Mouse (Mus musculus) intestine, embryonic 15.5 days (tissue): ENCODE measurements around the gene Sh2b3. TPM values are rescaled to one million over a fixed set of nuclear protein-coding genes. Genes with fewer than 3 reads are reported as not detected.

Experiments
- ATAC-seq: fragments of 200-750 bp; cut with Nextera tagmentation; 2 replicates; pipeline ENCODE4 v1.8.0; 2017; ENCODE audit warnings: moderate TSS enrichment, moderate library complexity
- H3K27ac ChIP-seq: fragments of 300-500 bp; sonication (generic); 2 replicates; pipeline ENCODE4 v1.5.1; 2015; ENCODE audit warnings: mild to moderate bottlenecking, inconsistent platforms
- H3K27me3 ChIP-seq: fragments of 300-500 bp; sonication (generic); replicated peaks from 2 replicates; pipeline ENCODE4 v1.6.1; 2015; ENCODE audit warnings: inconsistent platforms
- H3K36me3 ChIP-seq: fragments of 300-500 bp; sonication (generic); 2 replicates; pipeline ENCODE4 v1.6.1; 2015; ENCODE audit warnings: inconsistent platforms
- H3K4me1 ChIP-seq: fragments of 300-500 bp; sonication (generic); replicated peaks from 2 replicates; pipeline ENCODE4 v1.6.1; 2015; ENCODE audit warnings: inconsistent platforms
- H3K4me2 ChIP-seq: fragments of 300-500 bp; sonication (generic); replicated peaks from 2 replicates; pipeline ENCODE4 v1.6.1; 2015; ENCODE audit warnings: mild to moderate bottlenecking, inconsistent platforms
- H3K4me3 ChIP-seq: fragments of 300-500 bp; sonication (generic); replicated peaks from 2 replicates; pipeline ENCODE4 v1.5.1; 2015; ENCODE audit warnings: inconsistent platforms
- H3K9ac ChIP-seq: fragments of 300-500 bp; sonication (generic); 2 replicates; pipeline ENCODE4 v1.6.1; 2015; ENCODE audit warnings: inconsistent platforms
- H3K9me3 ChIP-seq: fragments of 300-500 bp; sonication (generic); 2 replicates; pipeline ENCODE4 v1.6.1; 2016; ENCODE audit warnings: inconsistent platforms
- WGBS: fragments of 180-500 bp; shearing (Covaris S2); methylation state at CpG from one replicate; pipeline ENCODE4 v1.1.7; 2015; 5-methylcytosine and 5-hydroxymethylcytosine counted together
- polyA plus RNA-seq: library from polyadenylated mRNA; unstranded; fragments of >200 nt; fragmentation: Nextera tagmentation; extraction: Ambion mirVana; gene quantifications from 2 replicates; pipeline ENCODE4 v1.2.1, GENCODE M21; 2015

Gene Sh2b3
- polyA plus RNA-seq, 1 experiment from 2014 or later: 13.1 TPM

DNA sequence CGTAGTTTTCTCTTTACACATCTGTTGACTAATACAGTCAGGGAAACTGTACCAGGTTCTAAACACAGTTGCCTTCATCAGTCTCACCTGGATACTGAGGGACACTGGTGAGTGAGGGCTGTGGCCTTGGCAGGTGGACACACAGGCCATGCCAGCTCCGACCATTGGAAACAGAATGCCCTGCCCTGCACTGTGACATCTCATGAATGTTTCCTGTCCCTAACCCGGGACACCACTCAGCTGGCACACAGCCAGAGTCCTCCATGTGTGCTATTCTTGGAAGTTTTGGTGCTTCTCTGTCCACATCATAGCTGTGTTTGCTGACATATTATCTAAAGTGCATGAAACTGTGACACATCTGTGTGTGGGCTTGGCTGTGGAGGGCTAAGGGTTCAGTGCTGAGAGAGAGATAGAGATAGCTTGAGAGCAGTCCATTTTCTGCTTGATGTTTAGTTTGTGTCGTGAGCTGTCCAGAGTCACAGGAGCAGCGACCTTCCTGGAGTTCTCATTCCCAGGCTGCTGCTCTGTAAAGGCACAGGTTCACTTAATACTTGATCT lies 27.7 kb downstream of the Sh2b3 start:
- 61% methylated on average over 5 of the region's 5 CpGs for WGBS
- Histone ChIP-seq H3K27me3 (no peaks in the 10 kb centered on the region), H3K27ac (no peak overlapping the region), H3K9me3 (no peaks in the 10 kb centered on the region), H3K4me1 (no peaks in the 10 kb centered on the region), H3K9ac (no peak overlapping the region), H3K36me3 (peaks cover 16% of the 10 kb centered on the region), H3K4me2 (no peak overlapping the region), H3K4me3 (no peak overlapping the region)
- no peak for ATAC-seq

DNA sequence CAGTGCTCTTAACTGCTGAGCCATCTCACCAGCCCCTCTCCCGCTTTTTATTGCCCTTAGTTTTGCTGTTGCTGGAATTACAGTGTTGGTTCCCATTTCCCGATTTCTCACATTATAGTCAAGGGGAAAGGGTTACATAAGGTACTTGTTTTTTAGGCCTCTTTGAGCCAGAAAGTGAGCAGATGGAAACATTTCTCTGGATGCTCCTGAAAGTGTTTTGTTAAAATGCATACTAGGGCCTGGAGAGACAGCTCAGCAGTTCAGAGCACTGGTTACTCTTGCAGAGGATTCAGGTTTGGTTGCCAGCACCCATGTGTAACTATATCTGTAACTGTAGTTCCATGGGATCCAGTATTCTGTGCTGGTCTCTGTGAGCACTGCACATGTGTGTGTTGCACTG lies 29.2 kb downstream of the Sh2b3 start:
- H3K4me3 ChIP-seq: no peak overlapping the region
- H3K4me2 ChIP-seq: no peak overlapping the region
- H3K27me3 ChIP-seq: no peaks in the 10 kb centered on the region
- H3K36me3 ChIP-seq: peaks cover 15% of the 10 kb centered on the region
- H3K27ac ChIP-seq: no peak overlapping the region
- no peaks in the 10 kb centered on the region for H3K4me1 ChIP-seq
- H3K9me3 ChIP-seq: no peaks in the 10 kb centered on the region
- WGBS: 87% methylated on average over 2 of the region's 2 CpGs
- H3K9ac ChIP-seq: no peak overlapping the region
- ATAC-seq: no peak

DNA sequence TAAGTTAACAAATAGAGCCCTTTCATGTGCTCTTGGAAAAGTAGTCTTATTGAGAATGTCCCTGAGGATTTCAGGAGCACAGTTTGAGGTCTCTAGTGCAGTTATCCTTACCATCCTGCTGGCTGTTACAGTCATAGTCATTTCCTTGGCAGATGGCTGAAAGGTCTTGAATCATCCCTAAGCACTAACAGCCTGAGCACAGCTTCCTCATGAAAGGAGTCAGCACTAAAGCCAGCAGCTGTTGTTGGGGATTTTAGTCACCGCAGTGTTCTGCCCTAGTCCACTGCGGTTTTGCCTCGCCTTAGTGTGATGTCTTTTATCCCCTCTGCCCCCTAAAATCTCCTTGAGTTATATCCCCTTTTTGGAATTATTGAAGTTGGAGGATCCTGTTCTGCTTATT lies 30.3 kb downstream of the Sh2b3 start:
- Histone ChIP-seq H3K9ac (no peak overlapping the region), H3K27me3 (no peaks in the 10 kb centered on the region), H3K4me3 (no peak overlapping the region), H3K9me3 (no peaks in the 10 kb centered on the region), H3K36me3 (peaks cover 15% of the 10 kb centered on the region), H3K27ac (no peak overlapping the region), H3K4me1 (no peaks in the 10 kb centered on the region), H3K4me2 (no peak overlapping the region)
- no peak for ATAC-seq
- WGBS: 50% methylated on average over 3 of the region's 3 CpGs

DNA sequence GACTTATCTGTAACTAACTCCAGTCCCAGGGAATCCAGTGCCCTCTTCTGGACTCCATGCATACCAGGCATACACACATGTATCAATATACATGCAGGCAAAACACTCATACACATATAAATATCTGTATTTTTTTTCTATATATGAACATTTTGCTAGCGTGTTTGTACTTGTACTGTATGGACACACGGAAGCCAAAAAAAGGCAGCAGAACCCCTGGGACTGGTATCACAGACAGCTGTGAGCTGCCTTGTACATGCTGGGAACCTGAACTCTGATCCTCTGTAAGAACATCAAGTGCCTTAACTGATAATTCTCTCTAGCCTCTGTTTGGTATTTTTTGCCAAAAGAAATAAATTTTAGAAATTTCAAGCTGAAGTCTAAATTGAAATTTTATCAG lies 39.0 kb downstream of the Sh2b3 start:
- H3K4me2 ChIP-seq: no peak overlapping the region
- no peak overlapping the region for H3K4me3 ChIP-seq
- no peaks in the 10 kb centered on the region for H3K9me3 ChIP-seq
- H3K9ac ChIP-seq: no peak overlapping the region
- 98% methylated on average over 2 of the region's 2 CpGs for WGBS
- H3K4me1 ChIP-seq: no peaks in the 10 kb centered on the region
- H3K27me3 ChIP-seq: no peaks in the 10 kb centered on the region
- peaks cover 53% of the 10 kb centered on the region for H3K36me3 ChIP-seq
- H3K27ac ChIP-seq: no peak overlapping the region
- no peak for ATAC-seq

DNA sequence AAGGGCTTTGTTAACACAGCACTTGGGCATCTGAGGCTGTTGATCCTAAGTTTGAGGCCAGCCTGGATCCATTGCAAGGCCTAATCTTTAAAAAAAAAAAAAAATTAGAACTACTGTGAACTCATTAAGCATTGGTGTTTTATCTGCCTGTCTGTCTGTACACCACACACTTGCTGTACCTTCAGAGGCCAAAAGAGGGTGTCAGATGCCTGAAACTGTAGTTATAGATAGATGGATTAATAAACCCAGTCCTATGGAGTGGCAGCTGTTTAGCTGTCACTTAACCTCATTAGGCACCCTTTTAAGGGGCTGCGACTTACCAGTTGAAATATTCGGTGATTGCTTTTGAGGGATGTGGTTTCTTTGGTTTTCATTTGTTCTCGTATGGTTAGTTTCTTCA lies 41.6 kb downstream of the Sh2b3 start:
- Histone ChIP-seq H3K4me2 (no peak overlapping the region), H3K9me3 (no peaks in the 10 kb centered on the region), H3K27ac (no peak overlapping the region), H3K4me1 (no peaks in the 10 kb centered on the region), H3K4me3 (no peak overlapping the region), H3K9ac (no peak overlapping the region), H3K27me3 (no peaks in the 10 kb centered on the region), H3K36me3 (peaks cover 45% of the 10 kb centered on the region)
- ATAC-seq: no peak
- 81% methylated on average over 3 of the region's 3 CpGs for WGBS

DNA sequence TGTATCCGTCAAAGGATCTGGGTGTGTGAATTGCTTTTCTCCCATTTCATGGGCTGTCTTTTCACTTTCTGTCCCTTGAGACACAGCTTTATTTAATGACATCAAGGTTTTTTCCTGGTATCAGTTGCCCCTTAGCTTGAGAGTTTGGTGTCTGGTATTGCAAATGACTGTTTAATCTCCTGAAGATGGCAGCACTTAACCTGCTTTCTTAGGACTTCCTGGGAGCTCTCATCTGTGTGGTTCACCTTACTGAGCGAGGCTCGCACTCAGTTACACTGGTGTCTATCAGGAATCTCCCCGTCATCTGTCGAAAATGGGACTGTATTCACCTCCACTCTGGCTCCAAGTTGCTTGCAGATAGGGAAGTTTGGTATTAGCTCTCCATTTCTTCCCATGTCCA lies 46.4 kb downstream of the Sh2b3 start:
- ATAC-seq: no peak
- H3K4me1 ChIP-seq: no peaks in the 10 kb centered on the region
- H3K4me3 ChIP-seq: no peak overlapping the region
- no peak overlapping the region for H3K9ac ChIP-seq
- H3K36me3 ChIP-seq: peaks cover 27% of the 10 kb centered on the region
- H3K4me2 ChIP-seq: no peak overlapping the region
- H3K27ac ChIP-seq: no peak overlapping the region
- no peaks in the 10 kb centered on the region for H3K27me3 ChIP-seq
- WGBS: 91% methylated on average over 5 of the region's 5 CpGs
- H3K9me3 ChIP-seq: no peaks in the 10 kb centered on the region

DNA sequence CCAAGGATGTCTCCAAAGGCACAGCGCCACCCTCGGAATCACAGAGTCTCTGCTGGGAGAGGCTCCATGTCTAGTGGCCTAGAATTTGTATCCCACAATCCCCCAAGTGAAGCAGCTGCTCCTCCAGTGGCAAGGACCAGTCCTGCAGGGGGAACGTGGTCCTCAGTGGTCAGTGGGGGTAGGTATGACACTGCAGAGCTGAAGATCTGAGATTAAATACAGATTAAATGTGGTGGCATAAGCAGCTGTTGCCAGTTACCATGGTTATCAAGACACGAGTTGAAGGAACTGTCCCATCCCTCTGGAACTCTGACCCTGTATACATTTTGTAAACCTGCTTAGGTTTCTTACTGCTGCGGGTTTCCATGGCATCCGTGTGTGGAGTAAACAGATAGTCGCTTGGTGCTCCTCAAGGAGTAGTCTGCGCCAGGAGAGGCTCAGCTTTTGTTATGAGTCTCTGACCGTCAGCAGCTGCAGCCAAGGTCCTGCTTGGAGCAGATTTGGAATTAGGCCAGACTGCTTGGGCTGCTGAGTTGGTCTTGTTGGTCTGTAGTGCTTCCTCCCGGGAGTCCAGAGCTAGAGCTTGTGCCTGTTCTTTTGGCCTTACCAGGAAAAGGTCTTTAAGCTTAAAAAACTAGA lies 53.5 kb downstream of the Sh2b3 start:
- no peak overlapping the region for H3K4me2 ChIP-seq
- peak; percentile 63 for ATAC-seq
- no peak overlapping the region for H3K9ac ChIP-seq
- no peaks in the 10 kb centered on the region for H3K9me3 ChIP-seq
- peak overlapping the region; percentile 18; the same call in 1 of the 2 replicates for H3K27ac ChIP-seq
- H3K36me3 ChIP-seq: peaks cover 18% of the 10 kb centered on the region
- H3K4me1 ChIP-seq: no peaks in the 10 kb centered on the region
- H3K4me3 ChIP-seq: no peak overlapping the region
- 47% methylated on average over 10 of the region's 10 CpGs for WGBS
- H3K27me3 ChIP-seq: no peaks in the 10 kb centered on the region

DNA sequence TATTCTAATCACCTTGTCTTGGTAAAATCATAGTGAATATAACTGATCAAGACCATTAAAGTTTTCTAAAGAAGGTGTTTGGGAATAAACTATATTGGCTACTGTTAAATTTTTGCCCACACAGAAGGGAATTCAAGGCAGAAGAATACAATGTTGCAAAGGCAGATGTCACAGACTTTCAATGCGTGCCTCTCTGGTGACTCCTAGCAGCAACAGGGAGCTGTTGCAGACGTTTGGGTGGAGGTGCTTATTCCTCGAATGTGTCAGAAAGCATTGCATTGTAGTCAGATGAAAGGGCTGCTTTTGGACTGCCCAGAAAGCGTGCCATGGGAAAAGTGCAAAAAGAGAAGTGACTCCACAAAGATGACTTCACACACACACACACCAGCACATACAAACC lies 55.0 kb downstream of the Sh2b3 start:
- Histone ChIP-seq H3K9me3 (no peaks in the 10 kb centered on the region), H3K9ac (no peak overlapping the region), H3K4me3 (no peak overlapping the region), H3K36me3 (peaks cover 25% of the 10 kb centered on the region), H3K4me2 (no peak overlapping the region), H3K27ac (no peak overlapping the region), H3K4me1 (no peaks in the 10 kb centered on the region), H3K27me3 (no peaks in the 10 kb centered on the region)
- 62% methylated on average over 4 of the region's 4 CpGs for WGBS
- no peak for ATAC-seq

DNA sequence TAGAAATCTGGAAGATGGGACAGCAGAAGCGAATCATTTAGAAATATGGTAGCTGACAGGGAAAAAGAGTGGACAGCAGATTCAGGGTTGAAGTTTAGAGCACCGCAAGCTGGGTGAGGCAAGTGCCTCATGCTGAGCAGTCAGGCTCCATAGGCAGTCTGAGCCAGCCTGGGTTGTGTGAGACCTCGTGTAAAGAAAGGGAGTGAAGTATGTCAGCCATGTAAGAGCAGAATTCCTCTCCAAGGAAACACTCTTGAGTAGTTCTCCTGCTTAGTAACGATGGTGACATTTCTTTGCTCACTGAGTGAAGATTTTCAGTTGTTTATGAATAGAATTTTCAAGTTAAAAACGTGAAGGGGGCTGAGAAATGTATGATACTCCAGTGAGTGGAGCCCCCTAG lies 57.3 kb downstream of the Sh2b3 start:
- H3K9ac ChIP-seq: no peak overlapping the region
- no peak overlapping the region for H3K4me3 ChIP-seq
- no peak overlapping the region for H3K4me2 ChIP-seq
- ATAC-seq: no peak
- 81% methylated on average over 5 of the region's 5 CpGs for WGBS
- no peaks in the 10 kb centered on the region for H3K4me1 ChIP-seq
- no peaks in the 10 kb centered on the region for H3K9me3 ChIP-seq
- no peaks in the 10 kb centered on the region for H3K27me3 ChIP-seq
- no peak overlapping the region for H3K27ac ChIP-seq
- H3K36me3 ChIP-seq: peaks cover 24% of the 10 kb centered on the region

DNA sequence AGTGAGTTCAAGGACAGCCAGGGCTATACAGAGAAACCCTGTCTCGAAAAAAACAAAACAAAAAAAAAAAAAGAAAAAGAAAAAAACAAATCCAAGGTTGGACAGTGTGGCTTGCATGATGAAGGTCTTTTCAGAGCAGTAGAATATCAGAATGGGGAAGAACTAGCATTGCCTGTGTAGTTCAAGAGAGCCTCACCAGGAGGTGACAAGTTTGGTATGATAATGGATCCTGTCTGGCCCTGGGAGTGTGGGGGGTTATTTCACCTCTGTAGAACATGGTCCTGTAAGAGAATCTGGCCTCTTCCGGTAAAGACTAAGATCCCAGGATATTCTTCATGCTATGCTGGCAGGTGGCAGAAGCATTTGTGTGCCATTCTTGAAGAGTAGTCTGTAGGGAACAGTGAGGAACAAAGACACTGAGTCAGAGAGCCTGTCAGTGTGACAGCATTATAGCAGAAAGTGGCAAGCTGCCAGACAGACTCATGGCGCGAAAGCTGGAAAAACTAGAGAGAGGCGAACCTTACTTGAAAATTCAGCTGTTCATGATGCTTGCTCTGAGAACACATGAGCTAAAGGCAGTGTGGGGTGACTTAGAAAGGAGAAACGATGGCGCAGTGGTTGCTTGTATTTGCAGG lies 58.8 kb downstream of the Sh2b3 start:
- peaks cover 24% of the 10 kb centered on the region for H3K36me3 ChIP-seq
- H3K4me2 ChIP-seq: no peak overlapping the region
- 84% methylated on average over 7 of the region's 7 CpGs for WGBS
- no peaks in the 10 kb centered on the region for H3K9me3 ChIP-seq
- H3K27me3 ChIP-seq: no peaks in the 10 kb centered on the region
- H3K27ac ChIP-seq: no peak overlapping the region
- H3K4me1 ChIP-seq: no peaks in the 10 kb centered on the region
- no peak overlapping the region for H3K9ac ChIP-seq
- ATAC-seq: no peak
- no peak overlapping the region for H3K4me3 ChIP-seq

DNA sequence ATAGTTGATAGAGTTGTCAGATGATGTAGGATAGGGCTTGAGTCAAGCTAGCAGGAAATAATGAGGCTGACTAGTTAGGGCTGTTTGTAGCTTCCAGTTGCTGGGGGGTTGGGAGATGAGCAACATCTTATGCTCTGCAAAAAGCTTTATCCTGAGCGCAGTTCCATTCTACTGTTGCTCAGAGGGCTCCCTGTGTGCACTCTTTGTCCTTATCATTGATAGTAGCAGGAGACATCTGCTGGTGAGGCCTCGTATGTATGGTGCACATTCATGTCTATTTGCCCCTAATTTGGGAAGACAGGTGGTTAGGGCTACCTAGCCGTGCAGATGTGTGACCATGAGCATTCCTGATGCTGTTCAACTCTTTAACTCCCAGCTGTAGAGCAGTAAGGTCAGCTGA lies 65.8 kb downstream of the Sh2b3 start:
- Histone ChIP-seq H3K9me3 (no peaks in the 10 kb centered on the region), H3K27me3 (no peaks in the 10 kb centered on the region), H3K9ac (no peak overlapping the region), H3K4me1 (no peaks in the 10 kb centered on the region), H3K36me3 (peaks cover 21% of the 10 kb centered on the region), H3K27ac (no peak overlapping the region), H3K4me3 (no peak overlapping the region), H3K4me2 (no peak overlapping the region)
- no peak for ATAC-seq
- 92% methylated on average over 3 of the region's 3 CpGs for WGBS

DNA sequence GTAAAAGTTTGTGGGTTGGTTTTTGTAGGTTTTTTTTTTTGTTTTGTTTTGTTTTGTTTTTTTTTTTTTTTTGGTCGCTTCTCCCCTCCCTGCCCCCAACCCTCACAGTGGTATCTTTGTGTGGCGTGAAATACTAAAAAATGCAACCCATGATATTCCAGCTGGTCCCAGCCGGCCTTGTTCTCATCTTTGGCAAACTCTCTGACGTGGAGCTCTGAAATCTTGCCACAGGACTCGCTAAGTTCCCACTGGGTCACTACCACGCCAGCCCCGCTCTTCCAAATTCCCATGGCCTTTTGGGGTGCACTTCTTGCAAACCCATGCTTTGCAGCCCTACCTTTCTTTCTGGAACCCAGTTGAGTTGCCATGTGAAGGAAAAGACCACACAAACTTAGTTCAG lies 67.6 kb downstream of the Sh2b3 start:
- Histone ChIP-seq H3K4me3 (no peak overlapping the region), H3K36me3 (peaks cover 12% of the 10 kb centered on the region), H3K4me1 (no peaks in the 10 kb centered on the region), H3K9me3 (no peaks in the 10 kb centered on the region), H3K27ac (no peak overlapping the region), H3K9ac (no peak overlapping the region), H3K27me3 (no peaks in the 10 kb centered on the region), H3K4me2 (no peak overlapping the region)
- ATAC-seq: no peak
- 72% methylated on average over 7 of the region's 7 CpGs for WGBS

DNA sequence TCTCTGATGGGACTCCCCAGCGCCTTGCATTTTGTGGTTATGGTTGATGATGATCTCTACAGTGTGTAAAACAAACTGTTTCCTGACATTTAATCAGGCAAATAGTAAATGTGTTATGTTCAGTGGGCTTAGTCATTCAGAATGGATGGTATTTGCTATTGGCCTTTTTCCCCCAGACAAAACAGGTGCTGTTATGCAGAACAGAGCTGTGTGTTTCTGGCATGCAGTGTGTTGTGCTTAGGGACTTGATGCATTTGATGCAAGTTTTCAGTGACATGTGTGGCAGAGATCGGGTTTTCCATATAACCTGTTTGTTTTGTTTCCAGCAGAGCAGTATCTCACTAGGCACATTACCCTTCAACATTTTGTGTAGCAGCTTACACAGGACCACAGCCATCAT lies 69.9 kb downstream of the Sh2b3 start:
- Histone ChIP-seq H3K27ac (no peak overlapping the region), H3K4me1 (no peaks in the 10 kb centered on the region), H3K4me3 (no peak overlapping the region), H3K9me3 (no peaks in the 10 kb centered on the region), H3K27me3 (no peaks in the 10 kb centered on the region), H3K9ac (no peak overlapping the region), H3K4me2 (no peak overlapping the region), H3K36me3 (peaks cover 4% of the 10 kb centered on the region)
- ATAC-seq: no peak
- WGBS: 88% methylated on average over 2 of the region's 2 CpGs
